In genomic region chr8:120369956-120370355, GRCm38 (mm10) we compare ENCODE assay signal across 8 mouse cellular contexts.
DNase-seq lines count a peak whose midpoint lies in the region; ATAC-seq and TF ChIP-seq lines count a peak whose summit lies in the region.

No protein-coding gene starts in this region.

- peaks cover 24% of the 10 kb centered on the region for H3K4me1 ChIP-seq in hindbrain, embryonic 11.5 days (replicated peaks; ENCODE audit: control insufficient read depth, insufficient read depth, low read length)
- H3K4me1 ChIP-seq in hindbrain, postnatal 0 days (ENCODE audit: insufficient read depth, low read length) = peaks cover 17% of the 10 kb centered on the region
- peaks cover 59 to 75% of the 10 kb centered on the region in 2 experiments for H3K4me1 ChIP-seq in heart, embryonic 14.5 days (ENCODE audit: control insufficient read depth in 2 of 2, insufficient read depth in 2 of 2, low read length in 2 of 2)

- DNase-seq in hindbrain, embryonic 11.5 days (ENCODE audit: low spot score) = no peak
- DNase-seq in hindbrain, postnatal 0 days (ENCODE audit: low spot score) = no peak
- DNase-seq in adrenal gland, postnatal 14 days = peak; percentile 78
- DNase-seq in liver = peak; percentile 85
- peak; percentile 77 for DNase-seq in spleen, postnatal 14 days (ENCODE audit: low spot score in 2 of 2)
- DNase-seq in embryo, embryonic 11 days = no peak
- DNase-seq in natural killer cell, adult 2 months (ENCODE audit: low spot score in 2 of 2) = no peak

- H3K27ac ChIP-seq in hindbrain, embryonic 11.5 days (ENCODE audit: low read depth, low read length) = peak overlapping the region; percentile 47
- H3K27ac ChIP-seq in hindbrain, postnatal 0 days = no peak overlapping the region
- H3K27ac ChIP-seq in heart, embryonic 14.5 days (replicated peaks in 1 of 2; ENCODE audit: control insufficient read depth in 1 of 2, insufficient read depth in 1 of 2, low read depth in 2 of 2, low read length in 2 of 2) = peak overlapping the region; percentile 29 to 87; a peak in 3 of 4 replicates

- no peaks in the 10 kb centered on the region for H3K9me3 ChIP-seq in hindbrain, embryonic 11.5 days (ENCODE audit: control insufficient read depth, low read length)
- no peaks in the 10 kb centered on the region for H3K9me3 ChIP-seq in hindbrain, postnatal 0 days (ENCODE audit: low read length)
- H3K9me3 ChIP-seq in heart, embryonic 14.5 days (ENCODE audit: control insufficient read depth, low read length) = no peaks in the 10 kb centered on the region

- ATAC-seq in hindbrain, embryonic 11.5 days (ENCODE audit: low FRiP score) = no peak
- ATAC-seq in hindbrain, postnatal 0 days = no peak
- no peak for ATAC-seq in heart, embryonic 14.5 days (ENCODE audit: insufficient number of reproducible peaks, insufficient read depth, low FRiP score, low read depth)

- no peaks in the 10 kb centered on the region for H3K27me3 ChIP-seq in hindbrain, embryonic 11.5 days (ENCODE audit: control insufficient read depth, insufficient read depth, low read length)
- no peaks in the 10 kb centered on the region for H3K27me3 ChIP-seq in hindbrain, postnatal 0 days (ENCODE audit: insufficient read depth, low read length)
- H3K27me3 ChIP-seq in heart, embryonic 14.5 days (ENCODE audit: control insufficient read depth, insufficient read depth, low read length) = no peaks in the 10 kb centered on the region

- no peaks in the 10 kb centered on the region for H3K36me3 ChIP-seq in hindbrain, embryonic 11.5 days (ENCODE audit: control insufficient read depth, insufficient read depth, low read length)
- H3K36me3 ChIP-seq in hindbrain, postnatal 0 days (ENCODE audit: insufficient read depth, low read length) = no peaks in the 10 kb centered on the region
- no peaks in the 10 kb centered on the region for H3K36me3 ChIP-seq in heart, embryonic 14.5 days (ENCODE audit: control insufficient read depth, insufficient read depth, low read length)

- H3K4me3 ChIP-seq in hindbrain, embryonic 11.5 days (ENCODE audit: low read depth, low read length) = no peak overlapping the region
- H3K4me3 ChIP-seq in hindbrain, postnatal 0 days (ENCODE audit: low read length) = no peak overlapping the region
- H3K4me3 ChIP-seq in heart, embryonic 14.5 days (ENCODE audit: control insufficient read depth in 1 of 2, insufficient read depth in 1 of 2, low read depth in 1 of 2, low read length in 2 of 2) = no peak overlapping the region

- WGBS in hindbrain, embryonic 11.5 days = 60% methylated on average over 7 of the region's 7 CpGs
- WGBS in hindbrain, postnatal 0 days = 39% methylated on average over 7 of the region's 7 CpGs
- 35% methylated on average over 7 of the region's 7 CpGs for WGBS in heart, embryonic 14.5 days

- TF ChIP-seq CTCF in hindbrain, postnatal 0 days (IDR thresholded peaks at IDR 0.05; ENCODE audit: low read depth) = no peak

- H3K4me2 ChIP-seq in hindbrain, embryonic 11.5 days (replicated peaks; ENCODE audit: low read depth, low read length) = no peak overlapping the region
- H3K4me2 ChIP-seq in hindbrain, postnatal 0 days (ENCODE audit: low read depth, low read length) = no peak overlapping the region
- peak overlapping the region; percentile 11; the same call in 1 of the 2 replicates for H3K4me2 ChIP-seq in heart, embryonic 14.5 days (ENCODE audit: low read length)

- no peak overlapping the region for H3K9ac ChIP-seq in hindbrain, embryonic 11.5 days (ENCODE audit: low read depth, low read length)
- H3K9ac ChIP-seq in hindbrain, postnatal 0 days (replicated peaks; ENCODE audit: low read length) = no peak overlapping the region
- H3K9ac ChIP-seq in heart, embryonic 14.5 days (ENCODE audit: low read length) = peak overlapping the region; percentile 14; the same call in 1 of the 2 replicates

Comparison
In these comparisons a context has a peak if more than half of its experiments do, and no peak if none do; other contexts are left out.
1. DNase-seq: peak in adrenal gland, postnatal 14 days (single experiment), liver (single experiment) and spleen, postnatal 14 days (2 of 2); none in hindbrain, embryonic 11.5 days (single experiment), hindbrain, postnatal 0 days (single experiment), embryo, embryonic 11 days (single experiment) and natural killer cell, adult 2 months (0 of 2).